Mouse (Mus musculus): Measurements from ENCODE around the gene Zdhhc7.

GRCm38 (mm10) chr8:120063326-120063725 lies 38.0 kb downstream of the Zdhhc7 start:
- TF ChIP-seq CTCF (IDR thresholded peaks at IDR 0.05; ENCODE audit: extremely low read depth, insufficient read depth, low read length), result no peak
- no peak for TF ChIP-seq POLR2A (IDR thresholded peaks at IDR 0.05; ENCODE audit: extremely low read depth, insufficient read depth, low read length)
